Mouse (Mus musculus) erythroblast, embryonic 14.5 days (primary cell): ENCODE results near the gene Sept14.

Source experiments
- GATA1 ChIP-seq: IDR thresholded peaks from 2 replicates; pipeline ENCODE4 v1.6.1; 2012; ENCODE audit warnings: low read length, inconsistent platforms, mixed read lengths
- TAL1 ChIP-seq: IDR thresholded peaks from 3 replicates; pipeline ENCODE4 v1.6.1; 2012; ENCODE audit warnings: low read length, inconsistent platforms, mixed read lengths

- no peak for TF ChIP-seq GATA1
- TF ChIP-seq TAL1: no peak
These were observed 21.0 kb upstream of the Sept14 start for GRCm38 (mm10) chr5:129729286-129729685.
